Mouse (Mus musculus) ES-E14 (cell line): ENCODE measurements around the gene Rpl9-ps6.

ENCODE experiments used
- CHD2 ChIP-seq: IDR thresholded peaks from 2 replicates; pipeline ENCODE4 v1.6.1; 2014; ENCODE audit warnings: mild to moderate bottlenecking, low read depth, low read length, inconsistent platforms
- MAFK ChIP-seq: IDR thresholded peaks from 2 replicates; pipeline ENCODE4 v1.6.1; 2014; ENCODE audit warnings: mild to moderate bottlenecking, low read depth, low read length, inconsistent platforms; ENCODE audit not compliant: insufficient read depth
- ZC3H11A ChIP-seq: IDR thresholded peaks from 2 replicates; pipeline ENCODE4 v1.6.1; 2012; ENCODE audit warnings: low read depth, mild to moderate bottlenecking, inconsistent platforms, low read length, borderline replicate concordance
- ZNF384 ChIP-seq: IDR thresholded peaks from 2 replicates; pipeline ENCODE4 v1.6.1; 2012; ENCODE audit warnings: low read depth, low read length, inconsistent platforms

- TF ChIP-seq MAFK = no peak
- no peak for TF ChIP-seq ZNF384
- no peak for TF ChIP-seq ZC3H11A
- TF ChIP-seq CHD2 = no peak
Measured at GRCm38 (mm10) chr19:32465228-32465627, 1.1 kb downstream of the Rpl9-ps6 start.
